Mouse (Mus musculus) limb, embryonic 11.5 days (tissue): ENCODE results near the gene Bcas3. TPM values are rescaled to one million over a fixed set of nuclear protein-coding genes. Genes with fewer than 3 reads are reported as not detected.

Experiments used
- ATAC-seq: fragments of 200-750 bp; cut with Nextera tagmentation; 2 replicates; pipeline ENCODE4 v1.8.0; 2017; ENCODE audit warnings: low read depth; ENCODE audit not compliant: insufficient number of reproducible peaks, low FRiP score, low TSS enrichment
- DNase-seq: peaks from one replicate; pipeline ENCODE4 v3.0.0-alpha.2; 2015; ENCODE audit warnings: low spot score
- H3K27ac ChIP-seq: fragments of 300-500 bp; sonication (generic); replicated peaks from 2 replicates; pipeline ENCODE4 v1.5.1; 2014; ENCODE audit warnings: low read depth, mild to moderate bottlenecking, low read length
- H3K27me3 ChIP-seq: fragments of 300-500 bp; sonication (generic); 2 replicates; pipeline ENCODE4 v1.6.1; 2014; ENCODE audit warnings: mild to moderate bottlenecking, low read length, mixed read lengths; ENCODE audit not compliant: control insufficient read depth, insufficient read depth
- H3K36me3 ChIP-seq: fragments of 300-500 bp; sonication (generic); 2 replicates; pipeline ENCODE4 v1.6.1; 2014; ENCODE audit warnings: mild to moderate bottlenecking, low read length, moderate library complexity, mixed read lengths; ENCODE audit not compliant: control insufficient read depth, insufficient read depth
- H3K4me1 ChIP-seq: fragments of 300-500 bp; sonication (generic); 2 replicates; pipeline ENCODE4 v1.6.1; 2014; ENCODE audit warnings: low read length, mixed read lengths; ENCODE audit not compliant: control insufficient read depth, insufficient read depth
- H3K4me2 ChIP-seq: fragments of 300-500 bp; sonication (generic); 2 replicates; pipeline ENCODE4 v1.6.1; 2014; ENCODE audit warnings: low read depth, mild to moderate bottlenecking, moderate library complexity; ENCODE audit not compliant: severe bottlenecking
- H3K4me3 ChIP-seq: fragments of 300-500 bp; sonication (generic); 2 replicates; pipeline ENCODE4 v1.5.1; 2014; ENCODE audit warnings: low read depth, low read length
- H3K9ac ChIP-seq: fragments of 300-500 bp; sonication (generic); 2 replicates; pipeline ENCODE4 v1.6.1; 2014; ENCODE audit warnings: mild to moderate bottlenecking, low read length
- H3K9me3 ChIP-seq: fragments of 300-500 bp; sonication (generic); 2 replicates; pipeline ENCODE4 v1.6.1; 2016; ENCODE audit warnings: low read length; ENCODE audit not compliant: control insufficient read depth
- WGBS: fragments of 180-500 bp; shearing (Covaris S2); extraction: QIAGEN DNeasy Blood & Tissue Kit; methylation state at CpG from one replicate; pipeline ENCODE4 v1.1.7; 2014; 5-methylcytosine and 5-hydroxymethylcytosine counted together
- polyA plus RNA-seq: library from polyadenylated mRNA; unstranded; fragments of >200 nt; fragmentation: Nextera tagmentation; extraction: Ambion mirVana; gene quantifications from 2 replicates; pipeline ENCODE4 v1.2.1, GENCODE M21; 2014

Gene Bcas3
- polyA plus RNA-seq, 1 experiment from 2014 or later = 34.0 TPM

DNA sequence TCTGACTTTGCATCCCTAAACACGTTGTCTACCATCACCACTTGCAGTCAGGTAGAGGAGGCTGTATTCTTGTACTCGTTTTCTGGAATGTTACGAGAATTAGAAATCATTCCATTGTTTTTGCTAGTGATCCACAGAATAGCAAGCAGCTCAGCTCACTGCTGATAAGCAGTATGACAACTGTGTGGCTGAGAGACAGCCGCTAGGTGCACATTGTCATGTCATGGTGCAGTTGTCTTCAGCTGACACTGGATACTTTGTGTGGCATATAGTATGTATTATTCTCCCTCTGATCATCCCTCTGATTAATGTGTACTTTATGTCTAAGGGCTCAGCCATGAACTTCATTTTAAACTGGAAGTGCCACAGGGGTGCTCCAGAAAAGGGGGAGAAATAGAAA is 190.3 kb downstream of the Bcas3 start:
- 85% methylated on average over 4 of the region's 4 CpGs for WGBS
- H3K4me3 ChIP-seq = no peak overlapping the region
- ATAC-seq = no peak

DNA sequence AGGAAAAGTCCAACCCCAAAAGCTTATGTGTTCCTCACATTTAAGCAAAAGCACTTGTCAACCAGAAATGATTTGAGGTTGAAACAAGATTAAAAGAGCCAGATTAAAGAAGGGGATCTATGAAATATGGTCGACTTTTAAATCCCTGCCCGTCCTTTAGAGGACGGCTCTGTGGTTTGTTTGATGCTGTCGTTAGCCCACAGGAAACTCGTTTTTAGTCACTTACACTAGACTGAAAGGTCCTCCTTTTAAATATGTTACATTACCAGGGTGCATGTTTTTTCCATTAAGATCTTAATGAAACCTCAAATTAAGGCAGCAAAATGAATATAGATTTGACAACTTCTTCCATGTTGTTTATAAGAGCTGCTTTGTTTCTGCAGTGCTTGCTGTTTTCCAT is 192.6 kb downstream of the Bcas3 start:
- no peak for DNase-seq
- Histone ChIP-seq H3K4me2 (no peak overlapping the region), H3K36me3 (no peaks in the 10 kb centered on the region), H3K27me3 (no peaks in the 10 kb centered on the region), H3K9ac (no peak overlapping the region), H3K9me3 (no peaks in the 10 kb centered on the region), H3K4me1 (no peaks in the 10 kb centered on the region), H3K4me3 (no peak overlapping the region), H3K27ac (no peak overlapping the region)
- no peak for ATAC-seq
- WGBS = 16% methylated on average over 5 of the region's 5 CpGs

More for the DNA sequence above, 190.3 kb downstream of the Bcas3 start:
- Histone ChIP-seq H3K27ac (no peak overlapping the region), H3K4me1 (no peaks in the 10 kb centered on the region), H3K4me2 (no peak overlapping the region), H3K36me3 (no peaks in the 10 kb centered on the region), H3K9me3 (no peaks in the 10 kb centered on the region), H3K27me3 (no peaks in the 10 kb centered on the region), H3K9ac (no peak overlapping the region)
- no peak for DNase-seq

DNA sequence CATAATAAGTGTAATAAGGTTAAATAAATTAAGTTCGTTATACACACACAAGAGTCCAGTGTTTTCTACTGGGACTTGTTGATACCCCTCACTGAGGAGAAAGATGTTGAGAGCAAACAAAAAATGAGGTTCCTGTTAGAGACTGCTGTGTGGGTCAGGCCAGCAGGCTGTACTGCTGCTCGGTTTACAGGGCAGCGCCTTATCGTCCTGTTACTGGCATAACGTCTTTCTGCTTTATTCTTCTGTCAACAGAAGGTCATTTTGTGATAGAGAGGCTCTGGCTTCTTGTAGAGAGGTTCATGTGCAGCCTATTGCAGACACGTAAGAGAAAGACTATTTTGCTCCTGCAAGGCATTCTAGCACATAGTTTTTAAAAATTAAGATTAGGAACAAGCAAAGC is 195.0 kb downstream of the Bcas3 start:
- no peak overlapping the region for H3K4me2 ChIP-seq
- H3K9me3 ChIP-seq = no peaks in the 10 kb centered on the region
- H3K4me3 ChIP-seq = no peak overlapping the region
- no peak overlapping the region for H3K9ac ChIP-seq
- H3K36me3 ChIP-seq = no peaks in the 10 kb centered on the region
- no peaks in the 10 kb centered on the region for H3K27me3 ChIP-seq
- H3K27ac ChIP-seq = no peak overlapping the region
- DNase-seq (no peak), ATAC-seq (no peak)
- no peaks in the 10 kb centered on the region for H3K4me1 ChIP-seq
- 57% methylated on average over 6 of the region's 6 CpGs for WGBS

DNA sequence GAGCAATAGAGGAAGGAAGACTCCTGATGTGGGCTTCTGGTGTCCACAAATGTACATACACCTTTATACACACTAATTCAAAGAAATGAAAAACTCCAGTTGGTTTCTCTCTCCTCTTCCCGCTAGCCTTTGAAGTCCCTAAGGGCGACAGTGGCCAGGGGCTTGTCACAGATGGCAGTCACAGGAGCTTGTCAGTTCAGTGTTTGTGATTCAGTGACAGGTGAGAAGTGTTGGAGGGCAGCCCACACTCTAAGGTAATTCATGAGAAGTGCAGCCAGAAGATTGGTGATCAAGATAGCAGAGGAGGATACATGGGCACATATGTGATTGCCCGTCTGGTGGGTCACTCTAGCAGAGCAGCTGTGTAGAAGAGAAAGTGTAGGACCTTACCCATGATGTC is 196.7 kb downstream of the Bcas3 start:
- ATAC-seq = no peak
- no peaks in the 10 kb centered on the region for H3K36me3 ChIP-seq
- 75% methylated on average over 3 of the region's 3 CpGs for WGBS

DNA sequence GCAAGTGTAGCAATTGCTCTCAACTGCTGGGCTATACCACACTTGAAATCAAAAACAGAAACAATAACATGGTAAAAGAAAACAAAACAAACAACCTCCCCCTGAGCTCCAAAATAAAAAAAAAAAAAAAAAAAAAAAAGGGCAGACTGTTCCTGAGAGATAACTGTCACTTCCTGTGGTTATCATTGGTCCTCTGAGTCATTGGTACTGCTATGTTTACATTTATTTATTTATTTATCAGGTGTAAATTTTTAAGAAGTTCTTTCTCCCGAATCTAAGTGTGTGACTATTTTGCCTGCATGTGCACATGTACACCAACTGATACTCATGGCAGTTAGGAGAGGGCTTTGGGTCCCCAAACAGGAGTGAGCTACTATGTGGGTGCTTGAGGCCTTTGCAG is 202.1 kb downstream of the Bcas3 start:
- no peaks in the 10 kb centered on the region for H3K27me3 ChIP-seq
- no peak for ATAC-seq

More for the DNA sequence above, 196.7 kb downstream of the Bcas3 start:
- Histone ChIP-seq H3K4me3 (no peak overlapping the region), H3K27me3 (no peaks in the 10 kb centered on the region), H3K4me1 (no peaks in the 10 kb centered on the region), H3K9me3 (no peaks in the 10 kb centered on the region), H3K9ac (no peak overlapping the region), H3K4me2 (no peak overlapping the region), H3K27ac (no peak overlapping the region)
- no peak for DNase-seq

DNA sequence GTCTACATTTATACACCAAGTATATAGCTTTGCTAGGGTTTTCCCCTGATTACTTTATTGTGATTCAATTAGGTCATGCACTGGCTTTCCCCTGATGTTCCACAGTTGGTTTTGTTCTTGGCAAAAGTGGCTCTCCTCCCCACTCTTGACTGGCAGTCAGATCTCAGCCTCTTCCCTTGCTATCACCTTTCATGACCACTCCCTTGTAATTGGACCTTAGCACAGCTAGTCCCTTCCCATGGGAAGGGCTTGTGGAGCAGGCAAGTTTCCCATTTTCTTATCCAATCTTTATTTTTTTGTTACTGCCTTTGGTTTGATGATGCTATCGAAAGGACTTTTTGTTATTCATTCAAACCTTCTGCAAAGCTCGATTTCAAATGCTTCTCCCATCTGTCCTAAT is 202.8 kb downstream of the Bcas3 start:
- no peak overlapping the region for H3K4me2 ChIP-seq
- H3K27ac ChIP-seq = no peak overlapping the region
- H3K36me3 ChIP-seq = no peaks in the 10 kb centered on the region
- H3K27me3 ChIP-seq = no peaks in the 10 kb centered on the region
- no peaks in the 10 kb centered on the region for H3K9me3 ChIP-seq
- no peak overlapping the region for H3K9ac ChIP-seq
- WGBS = 86% methylated on average over 2 of the region's 2 CpGs
- no peak for ATAC-seq
- DNase-seq = no peak
- H3K4me3 ChIP-seq = no peak overlapping the region
- H3K4me1 ChIP-seq = no peaks in the 10 kb centered on the region

More for the DNA sequence above, 202.1 kb downstream of the Bcas3 start:
- Histone ChIP-seq H3K36me3 (no peaks in the 10 kb centered on the region), H3K4me1 (no peaks in the 10 kb centered on the region), H3K4me2 (no peak overlapping the region), H3K4me3 (no peak overlapping the region), H3K9me3 (no peaks in the 10 kb centered on the region), H3K9ac (no peak overlapping the region), H3K27ac (no peak overlapping the region)
- no peak for DNase-seq
- WGBS = 70% methylated on average over 1 of the region's 1 CpGs

DNA sequence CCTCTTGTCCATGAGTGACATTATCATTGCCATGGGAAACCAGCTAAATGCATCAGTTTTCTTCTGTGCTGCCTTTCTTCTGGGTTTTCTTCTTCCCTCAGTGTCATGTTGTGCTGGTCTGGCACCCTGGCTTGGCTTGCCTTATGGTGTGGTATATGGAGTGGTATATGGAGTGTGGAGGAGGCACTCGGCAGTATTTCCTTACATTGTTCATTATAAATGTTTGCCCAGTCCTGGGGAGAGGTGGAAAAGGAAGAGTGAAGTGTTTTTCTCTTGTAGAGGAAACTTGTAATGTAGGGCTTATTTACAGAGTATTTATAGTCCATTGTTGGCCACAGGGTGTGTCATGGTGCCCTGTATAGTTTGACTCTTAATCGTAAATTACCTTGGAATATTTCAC is 212.1 kb downstream of the Bcas3 start:
- no peak overlapping the region for H3K4me3 ChIP-seq
- H3K9me3 ChIP-seq = no peaks in the 10 kb centered on the region
- H3K27me3 ChIP-seq = no peaks in the 10 kb centered on the region
- H3K9ac ChIP-seq = no peak overlapping the region
- no peak overlapping the region for H3K4me2 ChIP-seq
- no peaks in the 10 kb centered on the region for H3K4me1 ChIP-seq
- DNase-seq (no peak), ATAC-seq (no peak)
- no peak overlapping the region for H3K27ac ChIP-seq
- no peaks in the 10 kb centered on the region for H3K36me3 ChIP-seq
- WGBS = 88% methylated on average over 2 of the region's 2 CpGs

DNA sequence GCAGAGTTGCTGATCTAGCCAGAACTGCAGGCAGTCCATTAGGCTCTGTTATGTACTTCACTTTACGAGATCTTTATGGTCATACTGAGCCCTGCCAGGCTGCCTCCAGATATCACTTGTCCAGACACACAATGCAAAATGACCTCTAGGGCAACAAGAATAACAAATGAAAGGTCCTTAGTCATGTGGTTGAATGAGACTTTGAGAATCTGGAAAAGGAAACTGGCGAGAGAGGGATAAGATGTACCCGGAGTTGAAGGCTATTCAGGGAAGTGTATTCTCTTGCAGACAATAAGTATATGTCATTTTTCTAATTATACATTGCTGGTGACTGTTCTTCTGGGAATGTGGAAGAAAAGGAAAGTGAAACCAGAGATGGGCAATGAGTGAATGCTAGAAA is 218.1 kb downstream of the Bcas3 start:
- Histone ChIP-seq H3K4me1 (peaks cover 3% of the 10 kb centered on the region), H3K9ac (no peak overlapping the region), H3K9me3 (no peaks in the 10 kb centered on the region), H3K4me2 (no peak overlapping the region), H3K36me3 (no peaks in the 10 kb centered on the region), H3K27me3 (no peaks in the 10 kb centered on the region), H3K27ac (no peak overlapping the region), H3K4me3 (no peak overlapping the region)
- no peak for ATAC-seq
- 72% methylated on average over 3 of the region's 3 CpGs for WGBS
- DNase-seq = no peak

DNA sequence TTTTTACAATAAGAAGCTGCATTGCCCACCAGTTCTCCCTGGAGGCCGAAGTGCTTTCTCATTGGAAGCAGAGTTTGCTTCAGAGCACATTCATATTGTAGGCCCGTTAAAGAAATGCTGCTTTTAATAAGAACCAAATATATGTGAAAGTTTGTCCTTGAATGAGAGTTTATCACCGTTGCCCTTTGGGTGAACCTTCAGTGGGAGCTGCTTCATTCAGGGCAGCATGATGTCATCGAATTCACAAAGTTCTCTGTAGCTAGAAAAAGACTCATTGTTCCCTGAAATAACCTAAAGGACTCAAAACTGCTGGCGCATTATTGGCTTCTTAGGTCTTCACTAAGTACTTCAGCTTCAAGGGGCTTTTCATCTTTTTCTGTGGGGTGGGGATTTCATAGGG is 219.0 kb downstream of the Bcas3 start:
- Histone ChIP-seq H3K27ac (no peak overlapping the region), H3K4me2 (no peak overlapping the region), H3K9ac (no peak overlapping the region), H3K4me3 (no peak overlapping the region), H3K4me1 (peaks cover 3% of the 10 kb centered on the region), H3K27me3 (no peaks in the 10 kb centered on the region), H3K9me3 (no peaks in the 10 kb centered on the region), H3K36me3 (no peaks in the 10 kb centered on the region)
- WGBS = 74% methylated on average over 5 of the region's 5 CpGs
- ATAC-seq (no peak), DNase-seq (no peak)
